Mouse (Mus musculus) heart, adult 2 months (tissue): ENCODE results near the gene Ypel3. TPM values are rescaled to one million over a fixed set of nuclear protein-coding genes. Genes with fewer than 3 reads are reported as not detected.

Experiments used
- DNase-seq, 2 experiments: peaks; one replicate each; pipeline ENCODE4 v3.0.0; 2021
- H3K27ac ChIP-seq: fragments of 200-600 bp; 2 replicates; pipeline ENCODE4 v1.8.1; 2022
- H3K27me3 ChIP-seq: fragments of 200-500 bp; 2 replicates; pipeline ENCODE4 v1.6.1; 2012; ENCODE audit warnings: mild to moderate bottlenecking, low read length, inconsistent platforms, mixed read lengths; ENCODE audit not compliant: control insufficient read depth, insufficient read depth
- H3K36me3 ChIP-seq: fragments of 200-500 bp; 2 replicates; pipeline ENCODE4 v1.6.1; 2012; ENCODE audit warnings: low read length, inconsistent platforms; ENCODE audit not compliant: control insufficient read depth, insufficient read depth
- H3K4me1 ChIP-seq: fragments of 200-500 bp; 2 replicates; pipeline ENCODE4 v1.6.1; 2011; ENCODE audit warnings: low read length; ENCODE audit not compliant: control insufficient read depth, insufficient read depth
- H3K4me3 ChIP-seq: fragments of 200-600 bp; 2 replicates; pipeline ENCODE4 v1.8.1; 2022
- H3K79me2 ChIP-seq: fragments of 200-500 bp; replicated peaks from 2 replicates; pipeline ENCODE4 v1.6.1; 2012; ENCODE audit warnings: mild to moderate bottlenecking, inconsistent platforms, low read length, moderate library complexity, mixed read lengths; ENCODE audit not compliant: control insufficient read depth, insufficient read depth
- H3K9ac ChIP-seq: fragments of 200-500 bp; 2 replicates; pipeline ENCODE4 v1.6.1; 2012; ENCODE audit warnings: low read depth, mild to moderate bottlenecking, control low read depth, inconsistent platforms, low read length, mixed read lengths
- CTCF ChIP-seq: fragments of 200-600 bp; IDR thresholded peaks from 2 replicates; pipeline ENCODE4 v1.8.1; 2022; ENCODE audit warnings: antibody characterized with exemption, mild to moderate bottlenecking, moderate library complexity
- EP300 ChIP-seq: fragments of 200-500 bp; IDR thresholded peaks from 2 replicates; pipeline ENCODE4 v1.6.1; 2011; ENCODE audit warnings: low read depth, low read length, control low read depth; ENCODE audit not compliant: insufficient read depth
- POLR2A ChIP-seq: fragments of 200-500 bp; IDR thresholded peaks from 2 replicates; pipeline ENCODE4 v1.6.1; 2011; ENCODE audit warnings: mild to moderate bottlenecking, low read depth, low read length, control low read depth; ENCODE audit not compliant: insufficient read depth
- WGBS: fragments of 180-500 bp; shearing (Covaris S2); methylation state at CpG from one replicate; pipeline ENCODE4 v1.1.7; 2018; 5-methylcytosine and 5-hydroxymethylcytosine counted together
- intact Hi-C: fragments of 180-260 bp; cut with DNase I; formaldehyde crosslinking; loops from one replicate; pipeline ENCODE4 v1.15.1; 2025
- polyA plus RNA-seq: library from polyadenylated mRNA; depleted of rRNA; stranded (reverse); fragments of >200 nt; gene quantifications from 2 replicates; pipeline ENCODE4 v1.2.3, GENCODE M21; 2012; rRNA removed
- total RNA-seq, 2 experiments: library from RNA; stranded (reverse); gene quantifications; 2 replicates each; pipeline ENCODE4 v1.2.3; 2021

Gene Ypel3
- total and polyA plus RNA-seq, 3 experiments: 60.2 to 144 (median 89.9) TPM

DNA sequence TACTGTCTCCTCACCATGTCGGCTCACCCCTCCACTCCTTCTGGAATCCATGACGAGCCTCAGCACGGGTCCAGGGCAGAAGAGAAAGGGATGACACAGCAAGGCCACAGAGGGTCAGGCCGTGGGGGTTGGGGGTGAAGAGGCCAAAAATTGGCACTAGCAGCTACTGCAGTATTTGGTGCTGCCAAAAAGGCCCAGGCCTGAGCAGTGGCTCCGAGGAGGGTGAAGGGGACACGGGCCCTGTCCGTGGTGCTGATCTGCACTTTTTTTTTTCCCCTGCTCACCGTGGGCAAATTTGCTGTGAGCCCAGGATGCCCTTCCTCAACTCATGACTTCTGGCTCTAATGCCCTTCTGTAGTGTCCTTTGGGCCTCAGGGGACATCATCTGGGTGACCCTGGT, 48.6 kb downstream of the Ypel3 start:
- Histone ChIP-seq H3K27me3 (no peaks in the 10 kb centered on the region), H3K9ac (no peak overlapping the region), H3K27ac (no peak overlapping the region), H3K4me1 (peaks cover 8% of the 10 kb centered on the region), H3K4me3 (no peak overlapping the region), H3K36me3 (no peaks in the 10 kb centered on the region), H3K79me2 (no peaks in the 10 kb centered on the region)
- no peak for TF ChIP-seq EP300
- no peak for TF ChIP-seq POLR2A
- no peak for TF ChIP-seq CTCF
- DNase-seq: no peak
- 26% methylated on average over 8 of the region's 8 CpGs for WGBS
- intact Hi-C loops: no loop called here

DNA sequence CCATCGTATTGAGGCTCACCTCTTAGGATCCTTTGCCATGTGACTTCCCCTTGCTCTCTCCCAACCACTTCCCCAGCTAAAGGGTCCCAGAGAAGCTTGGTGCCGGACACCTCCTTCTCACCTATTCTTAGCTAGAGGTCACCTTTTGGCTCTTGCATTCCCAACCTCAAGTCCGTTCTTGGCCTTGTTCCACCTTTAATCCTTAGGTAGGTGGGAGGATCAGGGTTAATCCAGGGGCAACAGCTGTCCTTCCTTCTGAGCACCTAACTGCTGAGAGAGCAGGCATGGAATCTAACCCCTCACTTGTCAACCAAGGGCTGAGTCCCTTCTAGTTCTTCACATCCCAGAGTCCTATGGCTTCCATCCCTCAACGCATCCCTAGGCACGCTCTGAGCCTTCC, 49.2 kb downstream of the Ypel3 start:
- 62% methylated on average over 5 of the region's 5 CpGs for WGBS
- intact Hi-C loops: no loop called here

More for the DNA sequence above, 49.2 kb downstream of the Ypel3 start:
- no peak overlapping the region for H3K4me3 ChIP-seq
- TF ChIP-seq POLR2A (no peak), CTCF (no peak), EP300 (no peak)
- no peaks in the 10 kb centered on the region for H3K36me3 ChIP-seq
- no peak for DNase-seq
- H3K27ac ChIP-seq: no peak overlapping the region
- no peak overlapping the region for H3K9ac ChIP-seq
- no peaks in the 10 kb centered on the region for H3K79me2 ChIP-seq
- peaks cover 8% of the 10 kb centered on the region for H3K4me1 ChIP-seq
- no peaks in the 10 kb centered on the region for H3K27me3 ChIP-seq

Other genes starting within 250 kb of the Ypel3 start
Only the 30 nearest of the 31 such genes appear.
- gene Eif3c, start 210.5 kb upstream of the Ypel3 start, total RNA-seq: 100 to 1,000 TPM; 133 to 159 TPM
- gene Eif3c, start 210.5 kb upstream of the Ypel3 start, polyA plus RNA-seq: 59.3 and 72.6 TPM in 2 replicates
- under 1 TPM; 0.32 to 0.39 TPM for gene Apobr, start 192.0 kb upstream of the Ypel3 start, total RNA-seq
- 0.47 and 1.1 TPM in 2 replicates for gene Apobr, start 192.0 kb upstream of the Ypel3 start, polyA plus RNA-seq
- gene Cln3, start 191.1 kb upstream of the Ypel3 start, total RNA-seq: 10 to 100 TPM; 12.8 to 12.9 TPM
- gene Cln3, start 191.1 kb upstream of the Ypel3 start, polyA plus RNA-seq: 30.0 and 33.2 TPM in 2 replicates
- gene Il27, start 182.0 kb upstream of the Ypel3 start, total RNA-seq: not detected
- not detected in 2 replicates for gene Il27, start 182.0 kb upstream of the Ypel3 start, polyA plus RNA-seq
- gene Nupr1, start 146.1 kb upstream of the Ypel3 start, total RNA-seq: 1 to 10 TPM; 4.8 to 6.5 TPM
- 10.5 and 13.9 TPM in 2 replicates for gene Nupr1, start 146.1 kb upstream of the Ypel3 start, polyA plus RNA-seq
- gene Sgf29, start 127.6 kb upstream of the Ypel3 start, total RNA-seq: 10 to 100 TPM; 21.6 to 23.4 TPM
- gene Sgf29, start 127.6 kb upstream of the Ypel3 start, polyA plus RNA-seq: 23.7 and 25.5 TPM in 2 replicates
- gene Sult1a1, start 100.5 kb upstream of the Ypel3 start, total RNA-seq: 10 to 100 TPM; 34.1 to 34.3 TPM
- 53.6 and 56.6 TPM in 2 replicates for gene Sult1a1, start 100.5 kb upstream of the Ypel3 start, polyA plus RNA-seq
- 10 to 100 TPM; 49.7 to 63.7 TPM for gene Bola2, start 81.6 kb upstream of the Ypel3 start, total RNA-seq
- gene Bola2, start 81.6 kb upstream of the Ypel3 start, polyA plus RNA-seq: 25.9 and 29.1 TPM in 2 replicates
- 1 to 10 TPM; 3.6 to 3.9 TPM for gene Slx1b, start 81.2 kb upstream of the Ypel3 start, total RNA-seq
- gene Slx1b, start 81.2 kb upstream of the Ypel3 start, polyA plus RNA-seq: 7.8 and 10.3 TPM in 2 replicates
- gene Coro1a, start 69.2 kb upstream of the Ypel3 start, total RNA-seq: 10 to 100 TPM in 1 of 2 experiments, 1 to 10 TPM in 1; 9.8 to 12.1 TPM
- 22.2 and 33.7 TPM in 2 replicates for gene Coro1a, start 69.2 kb upstream of the Ypel3 start, polyA plus RNA-seq
- gene Mapk3, start 17.4 kb upstream of the Ypel3 start, total RNA-seq: 10 to 100 TPM; 45.9 to 53.1 TPM
- 111 and 120 TPM in 2 replicates for gene Mapk3, start 17.4 kb upstream of the Ypel3 start, polyA plus RNA-seq
- gene Gdpd3, start 10.6 kb upstream of the Ypel3 start, total RNA-seq: 1 to 10 TPM; 1.3 TPM
- 4.3 and 75.7 TPM in 2 replicates for gene Gdpd3, start 10.6 kb upstream of the Ypel3 start, polyA plus RNA-seq
- gene Tbx6, start 4.5 kb downstream of the Ypel3 start, total RNA-seq: under 1 TPM; 0.44 to 0.66 TPM
- 2.3 and 2.9 TPM in 2 replicates for gene Tbx6, start 4.5 kb downstream of the Ypel3 start, polyA plus RNA-seq
- 10 to 100 TPM; 31.8 to 31.9 TPM for gene Ppp4c, start 15.5 kb downstream of the Ypel3 start, total RNA-seq
- gene Ppp4c, start 15.5 kb downstream of the Ypel3 start, polyA plus RNA-seq: 65.6 and 99.5 TPM in 2 replicates
- gene Fam57b, start 20.7 kb downstream of the Ypel3 start, total RNA-seq: 1 to 10 TPM; 7.4 to 8.8 TPM
- 9.0 and 12.8 TPM in 2 replicates for gene Fam57b, start 20.7 kb downstream of the Ypel3 start, polyA plus RNA-seq
- gene 4930451I11Rik, start 54.7 kb downstream of the Ypel3 start, total RNA-seq: not detected
- gene 4930451I11Rik, start 54.7 kb downstream of the Ypel3 start, polyA plus RNA-seq: not detected in 2 replicates
- not detected for gene Doc2a, start 70.5 kb downstream of the Ypel3 start, total RNA-seq
- not detected in 2 replicates for gene Doc2a, start 70.5 kb downstream of the Ypel3 start, polyA plus RNA-seq
- gene Hirip3, start 85.0 kb downstream of the Ypel3 start, total RNA-seq: 1 to 10 TPM; 5.7 to 6.3 TPM
- 3.6 and 4.4 TPM in 2 replicates for gene Hirip3, start 85.0 kb downstream of the Ypel3 start, polyA plus RNA-seq
- 10 to 100 TPM; 16.8 to 18.3 TPM for gene Ino80e, start 85.4 kb downstream of the Ypel3 start, total RNA-seq
- 25.9 and 29.6 TPM in 2 replicates for gene Ino80e, start 85.4 kb downstream of the Ypel3 start, polyA plus RNA-seq
- 10 to 100 TPM; 37.4 to 39.8 TPM for gene Taok2, start 107.7 kb downstream of the Ypel3 start, total RNA-seq
- gene Taok2, start 107.7 kb downstream of the Ypel3 start, polyA plus RNA-seq: 43.1 and 44.7 TPM in 2 replicates
- 10 to 100 TPM in 1 of 2 experiments, 1 to 10 TPM in 1; 8.6 to 12.0 TPM for gene Tmem219, start 146.0 kb downstream of the Ypel3 start, total RNA-seq
- gene Tmem219, start 146.0 kb downstream of the Ypel3 start, polyA plus RNA-seq: 27.1 and 33.6 TPM in 2 replicates
- gene Kctd13, start 151.9 kb downstream of the Ypel3 start, total RNA-seq: 1 to 10 TPM; 6.7 TPM
- gene Kctd13, start 151.9 kb downstream of the Ypel3 start, polyA plus RNA-seq: 12.7 and 13.7 TPM in 2 replicates
- not detected for gene Asphd1, start 172.6 kb downstream of the Ypel3 start, total RNA-seq
- gene Asphd1, start 172.6 kb downstream of the Ypel3 start, polyA plus RNA-seq: 0.08 and 0.29 TPM in 2 replicates
- 1 to 10 TPM; 5.6 to 6.1 TPM for gene Sez6l2, start 173.6 kb downstream of the Ypel3 start, total RNA-seq
- gene Sez6l2, start 173.6 kb downstream of the Ypel3 start, polyA plus RNA-seq: 5.0 and 5.4 TPM in 2 replicates
- gene Cdipt, start 199.0 kb downstream of the Ypel3 start, total RNA-seq: 10 to 100 TPM; 44.4 to 45.9 TPM
- 133 and 170 TPM in 2 replicates for gene Cdipt, start 199.0 kb downstream of the Ypel3 start, polyA plus RNA-seq
- gene Cdiptos, start 199.1 kb downstream of the Ypel3 start, total RNA-seq: under 1 TPM in 1 of 2 experiments, not detected in 1; 0.39 TPM
- gene Cdiptos, start 199.1 kb downstream of the Ypel3 start, polyA plus RNA-seq: 2.0 and 2.5 TPM in 2 replicates
- 10 to 100 TPM; 50.4 to 59.1 TPM for gene Mvp, start 237.7 kb downstream of the Ypel3 start, total RNA-seq
- 48.8 and 50.7 TPM in 2 replicates for gene Mvp, start 237.7 kb downstream of the Ypel3 start, polyA plus RNA-seq
- not detected for gene Pagr1b, start 239.5 kb downstream of the Ypel3 start, total RNA-seq
- gene Pagr1b, start 239.5 kb downstream of the Ypel3 start, polyA plus RNA-seq: not detected in 2 replicates
- 10 to 100 TPM; 12.8 to 21.4 TPM for gene Pagr1a, start 240.4 kb downstream of the Ypel3 start, total RNA-seq
- gene Pagr1a, start 240.4 kb downstream of the Ypel3 start, polyA plus RNA-seq: 3.6 and 4.3 TPM in 2 replicates
- gene Gm42742, start 244.1 kb downstream of the Ypel3 start, total RNA-seq: 10 to 100 TPM; 15.9 to 25.8 TPM
- 21.7 and 24.3 TPM in 2 replicates for gene Gm42742, start 244.1 kb downstream of the Ypel3 start, polyA plus RNA-seq